Mouse (Mus musculus): ENCODE measurements around the gene Tlnrd1. TPM values are rescaled to one million over a fixed set of nuclear protein-coding genes. Genes with fewer than 3 reads are reported as not detected.

The Tlnrd1 gene
- total RNA-seq, 1 experiment from 2014 or later, result 9.3 TPM

- 0 out of 2 replicates have a peak, but pooled peaks have one; percentile 9 for ATAC-seq (ENCODE audit: extremely low read depth, insufficient number of reproducible peaks, low FRiP score, poor library complexity, severe bottlenecking)
These were observed 31.4 kb downstream of the Tlnrd1 start for GRCm38 (mm10) chr7:83852381-83853380.

- no peak for ATAC-seq (ENCODE audit: extremely low read depth, insufficient number of reproducible peaks, low FRiP score, poor library complexity, severe bottlenecking)
These were observed 32.3 kb downstream of the Tlnrd1 start for GRCm38 (mm10) chr7:83851569-83852380.

- no peak for ATAC-seq (ENCODE audit: extremely low read depth, insufficient number of reproducible peaks, low FRiP score, poor library complexity, severe bottlenecking)
These were observed 36.7 kb downstream of the Tlnrd1 start for GRCm38 (mm10) chr7:83847187-83848075.

GRCm38 (mm10) chr7:83844807-83845206 lies 39.3 kb downstream of the Tlnrd1 start:
- ATAC-seq (ENCODE audit: extremely low read depth, insufficient number of reproducible peaks, low FRiP score, poor library complexity, severe bottlenecking), result no peak

- no peak for ATAC-seq (ENCODE audit: extremely low read depth, insufficient number of reproducible peaks, low FRiP score, poor library complexity, severe bottlenecking)
These were observed 41.4 kb downstream of the Tlnrd1 start for GRCm38 (mm10) chr7:83842486-83843259.

GRCm38 (mm10) chr7:83840076-83840475 lies 44.0 kb downstream of the Tlnrd1 start:
- no peak for ATAC-seq (ENCODE audit: extremely low read depth, insufficient number of reproducible peaks, low FRiP score, poor library complexity, severe bottlenecking)

GRCm38 (mm10) chr7:83838525-83839224 lies 45.4 kb downstream of the Tlnrd1 start:
- no peak for ATAC-seq (ENCODE audit: extremely low read depth, insufficient number of reproducible peaks, low FRiP score, poor library complexity, severe bottlenecking)

Other genes starting within 250 kb of the Tlnrd1 start
- gene Il16, start 138.6 kb downstream of the Tlnrd1 start, total RNA-seq (2017), result 454 and 474 TPM in 2 replicates
- gene Cfap161, start 89.4 kb downstream of the Tlnrd1 start, total RNA-seq (2017), result not detected in 2 replicates
- 17.8 and 19.8 TPM in 2 replicates for gene Mesd, start 161 bp upstream of the Tlnrd1 start, total RNA-seq (2017)
- gene Cemip, start 202.2 kb upstream of the Tlnrd1 start, total RNA-seq (2017), result not detected in 2 replicates